Mouse (Mus musculus): Measurements from ENCODE around the gene Sds. TPM values are rescaled to one million over a fixed set of nuclear protein-coding genes. Genes with fewer than 3 reads are reported as not detected.

Sds gene
- polyA plus RNA-seq, 1 experiment, result 0.70 TPM

- H3K4me1 ChIP-seq (ENCODE audit: control insufficient read depth, insufficient read depth, low read length), result no peaks in the 10 kb centered on the region
- TF ChIP-seq CTCF (IDR thresholded peaks at IDR 0.05; ENCODE audit: insufficient read depth, low read length) (no peak), POLR2A (IDR thresholded peaks at IDR 0.05; ENCODE audit: borderline replicate concordance, extremely low read depth, low read depth, low read length) (no peak)
- no peak for DNase-seq
- WGBS, result 3% methylated on average over 13 of the region's 13 CpGs
- no peak overlapping the region for H3K4me3 ChIP-seq (replicated peaks; ENCODE audit: extremely low read depth, low read depth, low read length)
Measured at GRCm38 (mm10) chr5:120433135-120433760, 43.1 kb upstream of the Sds start.

- DNase-seq, result no peak
- no peaks in the 10 kb centered on the region for H3K4me1 ChIP-seq (ENCODE audit: control insufficient read depth, insufficient read depth, low read length)
- WGBS, result 5% methylated on average over 21 of the region's 21 CpGs
- H3K4me3 ChIP-seq (replicated peaks; ENCODE audit: extremely low read depth, low read depth, low read length), result no peak overlapping the region
- TF ChIP-seq CTCF (IDR thresholded peaks at IDR 0.05; ENCODE audit: insufficient read depth, low read length) (no peak), POLR2A (IDR thresholded peaks at IDR 0.05; ENCODE audit: borderline replicate concordance, extremely low read depth, low read depth, low read length) (no peak)
Measured at GRCm38 (mm10) chr5:120434231-120434735, 42.0 kb upstream of the Sds start.

GRCm38 (mm10) chr5:120435006-120435681 lies 41.2 kb upstream of the Sds start:
- no peak for DNase-seq
- Histone ChIP-seq H3K4me1 (ENCODE audit: control insufficient read depth, insufficient read depth, low read length) (no peaks in the 10 kb centered on the region; the same call in none of the 2 replicates), H3K4me3 (replicated peaks; ENCODE audit: extremely low read depth, low read depth, low read length) (no peak overlapping the region)
- TF ChIP-seq CTCF (IDR thresholded peaks at IDR 0.05; ENCODE audit: insufficient read depth, low read length) (no peak), POLR2A (IDR thresholded peaks at IDR 0.05; ENCODE audit: borderline replicate concordance, extremely low read depth, low read depth, low read length) (no peak)
- WGBS, result 1% methylated on average over 44 of the region's 44 CpGs

- no peak for DNase-seq
- 2% methylated on average over 47 of the region's 47 CpGs for WGBS
- Histone ChIP-seq H3K4me1 (ENCODE audit: control insufficient read depth, insufficient read depth, low read length) (no peaks in the 10 kb centered on the region; the same call in none of the 2 replicates), H3K4me3 (replicated peaks; ENCODE audit: extremely low read depth, low read depth, low read length) (no peak overlapping the region)
- no peak for TF ChIP-seq POLR2A (IDR thresholded peaks at IDR 0.05; ENCODE audit: borderline replicate concordance, extremely low read depth, low read depth, low read length)
- no peak for TF ChIP-seq CTCF (IDR thresholded peaks at IDR 0.05; ENCODE audit: insufficient read depth, low read length)
Measured at GRCm38 (mm10) chr5:120435731-120436501, 40.4 kb upstream of the Sds start.

GRCm38 (mm10) chr5:120436885-120437495 lies 39.3 kb upstream of the Sds start:
- Histone ChIP-seq H3K4me1 (ENCODE audit: control insufficient read depth, insufficient read depth, low read length) (no peaks in the 10 kb centered on the region; the same call in none of the 2 replicates), H3K4me3 (replicated peaks; ENCODE audit: extremely low read depth, low read depth, low read length) (no peak overlapping the region)
- no peak for DNase-seq
- TF ChIP-seq POLR2A (IDR thresholded peaks at IDR 0.05; ENCODE audit: borderline replicate concordance, extremely low read depth, low read depth, low read length), result no peak
- TF ChIP-seq CTCF (IDR thresholded peaks at IDR 0.05; ENCODE audit: insufficient read depth, low read length), result no peak
- 2% methylated on average over 18 of the region's 18 CpGs for WGBS

- 4% methylated on average over 17 of the region's 17 CpGs for WGBS
Measured at GRCm38 (mm10) chr5:120437539-120437938, 38.8 kb upstream of the Sds start.

GRCm38 (mm10) chr5:120437986-120438385 lies 38.3 kb upstream of the Sds start:
- Histone ChIP-seq H3K4me3 (replicated peaks; ENCODE audit: extremely low read depth, low read depth, low read length) (no peak overlapping the region), H3K4me1 (ENCODE audit: control insufficient read depth, insufficient read depth, low read length) (no peaks in the 10 kb centered on the region; the same call in none of the 2 replicates)
- 1% methylated on average over 33 of the region's 33 CpGs for WGBS
- no peak for DNase-seq
- TF ChIP-seq CTCF (IDR thresholded peaks at IDR 0.05; ENCODE audit: insufficient read depth, low read length) (no peak), POLR2A (IDR thresholded peaks at IDR 0.05; ENCODE audit: borderline replicate concordance, extremely low read depth, low read depth, low read length) (no peak)

More at GRCm38 (mm10) chr5:120437539-120437938, 38.8 kb upstream of the Sds start:
- Histone ChIP-seq H3K4me1 (ENCODE audit: control insufficient read depth, insufficient read depth, low read length) (no peaks in the 10 kb centered on the region; the same call in none of the 2 replicates), H3K4me3 (replicated peaks; ENCODE audit: extremely low read depth, low read depth, low read length) (no peak overlapping the region)
- no peak for DNase-seq
- TF ChIP-seq POLR2A (IDR thresholded peaks at IDR 0.05; ENCODE audit: borderline replicate concordance, extremely low read depth, low read depth, low read length) (no peak), CTCF (IDR thresholded peaks at IDR 0.05; ENCODE audit: insufficient read depth, low read length) (no peak)

GRCm38 (mm10) chr5:120438469-120438868 lies 37.9 kb upstream of the Sds start:
- TF ChIP-seq POLR2A (IDR thresholded peaks at IDR 0.05; ENCODE audit: borderline replicate concordance, extremely low read depth, low read depth, low read length) (no peak), CTCF (IDR thresholded peaks at IDR 0.05; ENCODE audit: insufficient read depth, low read length) (no peak)
- H3K4me3 ChIP-seq (replicated peaks; ENCODE audit: extremely low read depth, low read depth, low read length), result no peak overlapping the region
- 3% methylated on average over 13 of the region's 13 CpGs for WGBS
- DNase-seq, result no peak
- no peaks in the 10 kb centered on the region; the same call in none of the 2 replicates for H3K4me1 ChIP-seq (ENCODE audit: control insufficient read depth, insufficient read depth, low read length)

Measured in lung, adult 2 months (tissue).